Mouse (Mus musculus) ES-E14 (cell line): ENCODE results near the gene Fkbp5.
"Not testable (repeated sequence)": the region's sequence is repeated elsewhere in the genome, so short reads cannot be mapped to it uniquely, and the experiment has no call there.

Source experiments
- CHD2 ChIP-seq: IDR thresholded peaks from 2 replicates; pipeline ENCODE4 v1.6.1; 2014; ENCODE audit warnings: mild to moderate bottlenecking, low read depth, low read length, inconsistent platforms
- HCFC1 ChIP-seq: IDR thresholded peaks from 2 replicates; pipeline ENCODE4 v1.6.1; 2012; ENCODE audit warnings: low read length, inconsistent platforms, borderline replicate concordance; ENCODE audit not compliant: insufficient read depth
- MAFK ChIP-seq: IDR thresholded peaks from 2 replicates; pipeline ENCODE4 v1.6.1; 2014; ENCODE audit warnings: mild to moderate bottlenecking, low read depth, low read length, inconsistent platforms; ENCODE audit not compliant: insufficient read depth
- ZC3H11A ChIP-seq: IDR thresholded peaks from 2 replicates; pipeline ENCODE4 v1.6.1; 2012; ENCODE audit warnings: low read depth, mild to moderate bottlenecking, inconsistent platforms, low read length, borderline replicate concordance
- ZNF384 ChIP-seq: IDR thresholded peaks from 2 replicates; pipeline ENCODE4 v1.6.1; 2012; ENCODE audit warnings: low read depth, low read length, inconsistent platforms

- TF ChIP-seq HCFC1, ZNF384, ZC3H11A, CHD2, MAFK: not testable (repeated sequence)
These were observed 158.6 kb downstream of the Fkbp5 start for GRCm38 (mm10) chr17:28358576-28359261.
